Mouse (Mus musculus) liver, embryonic 12.5 days (tissue): ENCODE results near the gene Mavs. TPM values are rescaled to one million over a fixed set of nuclear protein-coding genes. Genes with fewer than 3 reads are reported as not detected.
A peak's percentile ranks its signal among the peaks of the same experiment; 100 is the strongest.

ENCODE experiments used
- ATAC-seq: fragments of 200-750 bp; cut with Nextera tagmentation; 2 replicates; pipeline ENCODE4 v1.8.0; 2017; ENCODE audit warnings: moderate number of reproducible peaks, mild to moderate bottlenecking, moderate library complexity
- H3K27ac ChIP-seq: fragments of 300-500 bp; sonication (generic); 2 replicates; pipeline ENCODE4 v1.5.1; 2016; ENCODE audit warnings: mild to moderate bottlenecking
- H3K27me3 ChIP-seq: fragments of 300-500 bp; sonication (generic); replicated peaks from 2 replicates; pipeline ENCODE4 v1.6.1; 2016; ENCODE audit warnings: mild to moderate bottlenecking, moderate library complexity
- H3K36me3 ChIP-seq: fragments of 300-500 bp; sonication (generic); 2 replicates; pipeline ENCODE4 v1.6.1; 2016; ENCODE audit warnings: mild to moderate bottlenecking, moderate library complexity
- H3K4me1 ChIP-seq: fragments of 300-500 bp; sonication (generic); 2 replicates; pipeline ENCODE4 v1.6.1; 2016
- H3K4me2 ChIP-seq: fragments of 300-500 bp; sonication (generic); 2 replicates; pipeline ENCODE4 v1.6.1; 2016; ENCODE audit warnings: mild to moderate bottlenecking, moderate library complexity
- H3K4me3 ChIP-seq: fragments of 300-500 bp; sonication (generic); 2 replicates; pipeline ENCODE4 v1.5.1; 2016; ENCODE audit warnings: mild to moderate bottlenecking, moderate library complexity
- H3K9ac ChIP-seq: fragments of 300-500 bp; sonication (generic); 2 replicates; pipeline ENCODE4 v1.6.1; 2016; ENCODE audit warnings: mild to moderate bottlenecking, moderate library complexity
- H3K9me3 ChIP-seq: fragments of 300-500 bp; sonication (generic); replicated peaks from 2 replicates; pipeline ENCODE4 v1.6.1; 2016; ENCODE audit warnings: mild to moderate bottlenecking, moderate library complexity
- WGBS: fragments of 180-500 bp; shearing (Covaris S2); methylation state at CpG from one replicate; pipeline ENCODE4 v1.1.7; 2016; ENCODE audit not compliant: insufficient replicate concordance; 5-methylcytosine and 5-hydroxymethylcytosine counted together
- polyA plus RNA-seq: library from polyadenylated mRNA; unstranded; fragments of >200 nt; fragmentation: Nextera tagmentation; extraction: Ambion mirVana; gene quantifications from 2 replicates; pipeline ENCODE4 v1.2.1, GENCODE M21; 2016

Mavs gene
- polyA plus RNA-seq, 1 experiment from 2014 or later: 33.3 TPM

- 79% methylated on average over 3 of the region's 3 CpGs for WGBS
- H3K9me3 ChIP-seq: no peaks in the 10 kb centered on the region
- H3K4me1 ChIP-seq: peaks cover 55% of the 10 kb centered on the region
- no peak overlapping the region for H3K9ac ChIP-seq
- H3K4me3 ChIP-seq: no peak overlapping the region
- ATAC-seq: no peak
- H3K27ac ChIP-seq: 0 out of 2 replicates have a peak overlapping the region, but pooled peaks have one; percentile 37
- peaks cover 69% of the 10 kb centered on the region for H3K36me3 ChIP-seq
- H3K4me2 ChIP-seq: no peak overlapping the region
- no peaks in the 10 kb centered on the region for H3K27me3 ChIP-seq
These were observed 32.6 kb upstream of the Mavs start for GRCm38 (mm10) chr2:131201262-131201661.

- Histone ChIP-seq H3K27me3 (no peaks in the 10 kb centered on the region), H3K27ac (peak overlapping the region; percentile 95), H3K4me2 (0 out of 2 replicates have a peak overlapping the region, but pooled peaks have one; percentile 59), H3K4me1 (peaks cover 74% of the 10 kb centered on the region), H3K4me3 (no peak overlapping the region), H3K9me3 (no peaks in the 10 kb centered on the region), H3K9ac (0 out of 2 replicates have a peak overlapping the region, but pooled peaks have one; percentile 17), H3K36me3 (peaks cover 43% of the 10 kb centered on the region)
- ATAC-seq: no peak
- 86% methylated on average over 6 of the region's 6 CpGs for WGBS
These were observed 29.9 kb upstream of the Mavs start for GRCm38 (mm10) chr2:131203816-131204409.

GRCm38 (mm10) chr2:131204410-131204981 lies 29.4 kb upstream of the Mavs start:
- WGBS: 42% methylated on average over 7 of the region's 7 CpGs
- H3K27ac ChIP-seq: peak overlapping the region; percentile 95
- H3K4me1 ChIP-seq: peaks cover 79% of the 10 kb centered on the region
- peak overlapping the region; percentile 59 for H3K4me2 ChIP-seq
- ATAC-seq: peak; percentile 42
- H3K27me3 ChIP-seq: no peaks in the 10 kb centered on the region
- H3K9ac ChIP-seq: peak overlapping the region; percentile 49
- H3K9me3 ChIP-seq: no peaks in the 10 kb centered on the region
- H3K4me3 ChIP-seq: no peak overlapping the region
- peaks cover 37% of the 10 kb centered on the region for H3K36me3 ChIP-seq

- Histone ChIP-seq H3K9ac (peak overlapping the region; percentile 68), H3K27ac (peak overlapping the region; percentile 95), H3K4me2 (peak overlapping the region; percentile 59), H3K4me3 (peak overlapping the region; percentile 5; the same call in 1 of the 2 replicates), H3K27me3 (no peaks in the 10 kb centered on the region), H3K36me3 (peaks cover 25% of the 10 kb centered on the region), H3K9me3 (no peaks in the 10 kb centered on the region), H3K4me1 (peaks cover 79% of the 10 kb centered on the region)
- ATAC-seq: peak; percentile 80
- WGBS: 19% methylated on average over 8 of the region's 8 CpGs
These were observed 28.2 kb upstream of the Mavs start for GRCm38 (mm10) chr2:131205521-131206182.

GRCm38 (mm10) chr2:131206778-131207177 lies 27.1 kb upstream of the Mavs start, which contains the start of gene Ap5s1:
Gene Ap5s1, plus strand, starts transcription at chr2:131207078.
- H3K4me2 ChIP-seq: peak within 1 kb of the TSS; percentile 59
- 75% methylated on average over 4 of the region's 4 CpGs for WGBS

GRCm38 (mm10) chr2:131208356-131208755 lies 25.5 kb upstream of the Mavs start:
- Histone ChIP-seq H3K27ac (peak overlapping the region; percentile 93), H3K9me3 (no peaks in the 10 kb centered on the region), H3K4me2 (peak overlapping the region; percentile 7; the same call in 1 of the 2 replicates), H3K4me1 (peaks cover 92% of the 10 kb centered on the region), H3K36me3 (peaks cover 11% of the 10 kb centered on the region), H3K9ac (peak overlapping the region; percentile 47; the same call in 1 of the 2 replicates), H3K27me3 (no peaks in the 10 kb centered on the region), H3K4me3 (no peak overlapping the region)
- 91% methylated on average over 2 of the region's 2 CpGs for WGBS
- no peak for ATAC-seq

More at GRCm38 (mm10) chr2:131206778-131207177, 27.1 kb upstream of the Mavs start, which contains the start of gene Ap5s1:
- peaks cover 89% of the 10 kb centered on the region for H3K4me1 ChIP-seq
- H3K27ac ChIP-seq: peak within 1 kb of the TSS; percentile 95
- H3K9ac ChIP-seq: peak within 1 kb of the TSS; percentile 68
- H3K27me3 ChIP-seq: no peaks in the 10 kb centered on the region
- H3K4me3 ChIP-seq: peak within 1 kb of the TSS; percentile 5; the same call in 1 of the 2 replicates
- peaks cover 14% of the 10 kb centered on the region for H3K36me3 ChIP-seq
- no peaks in the 10 kb centered on the region for H3K9me3 ChIP-seq
- no peak for ATAC-seq

GRCm38 (mm10) chr2:131209125-131209795 lies 24.6 kb upstream of the Mavs start:
- Histone ChIP-seq H3K27ac (peak overlapping the region; percentile 93), H3K9me3 (no peaks in the 10 kb centered on the region), H3K9ac (peak overlapping the region; percentile 80), H3K4me1 (peaks cover 92% of the 10 kb centered on the region), H3K4me3 (peak overlapping the region; percentile 75), H3K27me3 (no peaks in the 10 kb centered on the region), H3K36me3 (peaks cover 11% of the 10 kb centered on the region), H3K4me2 (peak overlapping the region; percentile 79)
- peak; percentile 4; the same call in 1 of the 2 replicates for ATAC-seq
- 62% methylated on average over 4 of the region's 4 CpGs for WGBS

- peak overlapping the region; percentile 80 for H3K9ac ChIP-seq
- ATAC-seq: peak; percentile 81
- H3K4me1 ChIP-seq: peaks cover 91% of the 10 kb centered on the region
- H3K36me3 ChIP-seq: peaks cover 11% of the 10 kb centered on the region
- WGBS: under 1% methylated on average over 50 of the region's 50 CpGs
- peak overlapping the region; percentile 79 for H3K4me2 ChIP-seq
- H3K27ac ChIP-seq: peak overlapping the region; percentile 93
- H3K9me3 ChIP-seq: no peaks in the 10 kb centered on the region
- H3K27me3 ChIP-seq: no peaks in the 10 kb centered on the region
- H3K4me3 ChIP-seq: peak overlapping the region; percentile 75
These were observed 23.7 kb upstream of the Mavs start for GRCm38 (mm10) chr2:131209969-131210792.

GRCm38 (mm10) chr2:131211026-131211615 lies 22.7 kb upstream of the Mavs start:
- Histone ChIP-seq H3K4me1 (peaks cover 91% of the 10 kb centered on the region), H3K36me3 (peaks cover 11% of the 10 kb centered on the region), H3K27ac (peak overlapping the region; percentile 93), H3K9me3 (no peaks in the 10 kb centered on the region), H3K4me3 (peak overlapping the region; percentile 75), H3K9ac (peak overlapping the region; percentile 80), H3K27me3 (no peaks in the 10 kb centered on the region), H3K4me2 (peak overlapping the region; percentile 79)
- 52% methylated on average over 9 of the region's 9 CpGs for whole genome bisulfite sequencing
- ATAC-seq: peak; percentile 7; the same call in 1 of the 2 replicates

GRCm38 (mm10) chr2:131213773-131214172 lies 20.1 kb upstream of the Mavs start:
- Histone ChIP-seq H3K9me3 (no peaks in the 10 kb centered on the region), H3K27me3 (no peaks in the 10 kb centered on the region), H3K36me3 (peaks cover 11% of the 10 kb centered on the region), H3K27ac (peak overlapping the region; percentile 95), H3K4me2 (peak overlapping the region; percentile 58), H3K9ac (peak overlapping the region; percentile 66), H3K4me3 (peak overlapping the region; percentile 23), H3K4me1 (peaks cover 75% of the 10 kb centered on the region)
- peak; percentile 77 for ATAC-seq
- WGBS: 31% methylated on average over 7 of the region's 7 CpGs
